Mouse (Mus musculus) spleen, adult 2 months (tissue): ENCODE measurements around the gene Gm10271.

ENCODE experiments used
- CTCF ChIP-seq: fragments of 200-500 bp; IDR thresholded peaks from 2 replicates; pipeline ENCODE4 v1.5.1; 2011; ENCODE audit warnings: mild to moderate bottlenecking, inconsistent platforms; ENCODE audit not compliant: insufficient read depth, insufficient read length, insufficient replicate concordance; ENCODE audit errors: extremely low read depth
- POLR2A ChIP-seq: fragments of 200-500 bp; IDR thresholded peaks from 2 replicates; pipeline ENCODE4 v1.6.1; 2011; ENCODE audit warnings: low read depth, low read length, inconsistent platforms

DNA sequence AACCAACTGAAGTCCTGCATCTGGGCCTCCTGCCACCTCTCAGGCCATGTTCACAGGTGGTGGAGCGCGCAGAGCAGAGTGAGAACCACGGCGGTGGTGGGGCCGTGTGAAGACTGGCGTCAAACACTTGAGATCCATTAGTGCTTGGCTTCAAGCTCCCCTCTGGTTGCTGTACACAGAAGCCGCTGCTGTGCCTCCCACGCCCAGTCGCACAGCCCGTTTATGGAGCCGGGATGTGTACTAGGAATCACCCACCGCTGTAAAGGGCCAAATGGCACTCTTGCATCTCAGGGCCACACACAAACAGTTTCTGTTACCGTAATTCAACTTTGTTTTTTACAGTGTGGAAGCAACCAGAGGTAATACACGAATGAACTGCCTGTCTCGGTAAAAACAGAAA lies 50.2 kb downstream of the Gm10271 start:
- TF ChIP-seq CTCF (no peak), POLR2A (no peak)
